Mouse (Mus musculus) testis, adult 2 months (tissue): ENCODE data around the gene Dera.

Experiments used
- CTCF ChIP-seq: fragments of 200-500 bp; IDR thresholded peaks from 2 replicates; pipeline ENCODE4 v1.5.1; 2012; ENCODE audit warnings: low read depth, mild to moderate bottlenecking, inconsistent platforms, low read length, moderate library complexity; ENCODE audit not compliant: control insufficient read depth, insufficient read depth, insufficient replicate concordance
- POLR2A ChIP-seq: fragments of 200-500 bp; IDR thresholded peaks from 2 replicates; pipeline ENCODE4 v1.6.1; 2012; ENCODE audit warnings: low read depth, mild to moderate bottlenecking, inconsistent platforms, low read length, moderate library complexity; ENCODE audit not compliant: control insufficient read depth

GRCm38 (mm10) chr6:137712654-137713309 lies 41.6 kb upstream of the Dera start:
- TF ChIP-seq POLR2A (no peak), CTCF (no peak)
